Mouse (Mus musculus) neural tube, embryonic 14.5 days (tissue): ENCODE measurements around the gene Spag5. TPM values are rescaled to one million over a fixed set of nuclear protein-coding genes. Genes with fewer than 3 reads are reported as not detected.

Source experiments
- ATAC-seq: fragments of 200-750 bp; cut with Nextera tagmentation; 2 replicates; pipeline ENCODE4 v1.8.0; 2017; ENCODE audit warnings: low read depth, mild to moderate bottlenecking, moderate TSS enrichment, moderate library complexity
- H3K27ac ChIP-seq: fragments of 300-500 bp; sonication (generic); 2 replicates; pipeline ENCODE4 v1.5.1; 2014; ENCODE audit warnings: low read depth, mild to moderate bottlenecking, control low read depth, low read length, moderate library complexity, mixed read lengths
- H3K27me3 ChIP-seq: fragments of 300-500 bp; sonication (generic); 2 replicates; pipeline ENCODE4 v1.6.1; 2014; ENCODE audit warnings: low read length; ENCODE audit not compliant: control insufficient read depth, insufficient read depth
- H3K36me3 ChIP-seq: fragments of 300-500 bp; sonication (generic); 2 replicates; pipeline ENCODE4 v1.6.1; 2014; ENCODE audit warnings: low read length, mixed read lengths; ENCODE audit not compliant: control insufficient read depth, insufficient read depth
- H3K4me1 ChIP-seq: fragments of 300-500 bp; sonication (generic); 2 replicates; pipeline ENCODE4 v1.6.1; 2014; ENCODE audit warnings: low read length; ENCODE audit not compliant: control insufficient read depth, insufficient read depth
- H3K4me2 ChIP-seq: fragments of 300-500 bp; sonication (generic); 2 replicates; pipeline ENCODE4 v1.6.1; 2014; ENCODE audit warnings: mild to moderate bottlenecking, low read depth, low read length, control low read depth
- H3K4me3 ChIP-seq: fragments of 300-500 bp; sonication (generic); 2 replicates; pipeline ENCODE4 v1.5.1; 2014; ENCODE audit warnings: low read depth, low read length, control low read depth, mixed read lengths
- H3K9ac ChIP-seq: fragments of 300-500 bp; sonication (generic); replicated peaks from 2 replicates; pipeline ENCODE4 v1.6.1; 2014; ENCODE audit warnings: low read depth, mild to moderate bottlenecking, control low read depth, low read length, mixed read lengths
- H3K9me3 ChIP-seq: fragments of 300-500 bp; sonication (generic); 2 replicates; pipeline ENCODE4 v1.6.1; 2016; ENCODE audit warnings: low read length; ENCODE audit not compliant: control insufficient read depth
- WGBS: fragments of 180-500 bp; shearing (Covaris S2); extraction: QIAGEN DNeasy Blood & Tissue Kit; methylation state at CpG from one replicate; pipeline ENCODE4 v1.1.7; 2014; 5-methylcytosine and 5-hydroxymethylcytosine counted together
- polyA plus RNA-seq: library from polyadenylated mRNA; unstranded; fragments of >200 nt; fragmentation: Nextera tagmentation; extraction: Ambion mirVana; gene quantifications from 2 replicates; pipeline ENCODE4 v1.2.1, GENCODE M21; 2014

Gene Spag5
- polyA plus RNA-seq, 1 experiment from 2014 or later: 3.4 TPM

DNA sequence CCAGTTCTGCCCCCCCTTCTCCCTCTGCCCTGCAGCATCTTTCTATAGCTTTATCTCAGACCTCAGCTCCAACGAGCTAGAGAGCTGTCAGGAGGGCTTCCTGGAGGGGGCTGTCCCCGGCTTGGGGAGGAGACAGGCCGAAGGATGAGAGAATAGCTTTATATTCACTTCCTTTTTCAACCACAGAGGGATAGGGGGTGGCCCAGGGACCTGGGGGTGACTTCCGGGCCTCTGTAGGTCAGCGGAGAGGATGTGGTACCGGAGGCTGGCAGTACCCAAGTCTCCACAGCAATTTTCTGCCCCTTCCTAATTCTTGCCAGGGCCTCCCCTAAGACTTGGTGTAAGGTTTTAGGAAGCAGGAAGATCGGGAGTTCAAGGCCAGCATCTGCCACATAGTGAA is 44.5 kb downstream of the Spag5 start:
- Histone ChIP-seq H3K9ac (no peak overlapping the region), H3K4me3 (no peak overlapping the region), H3K27ac (no peak overlapping the region), H3K4me1 (peaks cover 12% of the 10 kb centered on the region), H3K9me3 (no peaks in the 10 kb centered on the region), H3K36me3 (peaks cover 7% of the 10 kb centered on the region; the same call in 1 of the 2 replicates), H3K27me3 (no peaks in the 10 kb centered on the region), H3K4me2 (no peak overlapping the region)
- WGBS: 89% methylated on average over 7 of the region's 7 CpGs
- ATAC-seq: no peak

DNA sequence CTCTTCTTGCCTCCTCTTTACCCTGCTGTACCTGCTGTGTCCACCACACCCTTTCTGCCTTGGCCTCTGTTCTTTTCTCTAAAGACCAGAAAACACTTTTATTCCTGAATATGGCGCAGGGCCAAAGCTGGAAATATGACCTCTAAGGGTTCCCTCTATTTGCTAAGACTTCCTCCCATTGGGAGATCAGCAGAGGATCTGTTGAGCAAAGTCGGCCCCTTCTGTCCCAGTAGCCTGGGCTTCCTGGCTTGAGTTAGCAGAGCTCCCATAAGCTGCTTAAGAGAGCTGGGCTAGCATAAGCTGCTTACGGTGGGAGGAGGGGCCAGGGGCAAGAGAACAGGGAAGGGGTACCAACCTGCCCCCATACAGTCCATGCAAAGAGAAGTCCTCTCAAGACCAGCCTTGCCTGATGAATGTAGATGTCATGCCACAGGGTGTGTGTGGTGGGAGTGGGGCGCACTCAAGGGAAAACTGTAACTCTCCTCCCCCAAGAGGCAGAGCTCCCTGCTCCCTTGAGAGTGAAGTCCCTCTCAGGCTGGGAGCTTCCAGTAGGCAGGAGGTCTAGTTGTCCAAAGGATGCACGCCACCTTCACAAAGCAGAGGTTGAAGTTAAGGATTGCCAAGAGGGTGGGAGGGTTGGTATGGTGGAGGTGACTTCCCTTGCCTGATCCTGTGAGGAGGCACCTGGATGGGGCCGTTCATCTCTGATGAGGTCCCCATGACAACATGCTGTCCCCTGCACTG is 45.2 kb downstream of the Spag5 start:
- no peak for ATAC-seq
- WGBS: 90% methylated on average over 6 of the region's 6 CpGs
- peaks cover 7% of the 10 kb centered on the region; the same call in 1 of the 2 replicates for H3K36me3 ChIP-seq
- H3K4me2 ChIP-seq: no peak overlapping the region
- H3K9me3 ChIP-seq: no peaks in the 10 kb centered on the region
- H3K27me3 ChIP-seq: no peaks in the 10 kb centered on the region
- H3K27ac ChIP-seq: no peak overlapping the region
- no peak overlapping the region for H3K9ac ChIP-seq
- H3K4me3 ChIP-seq: no peak overlapping the region
- peaks cover 12% of the 10 kb centered on the region for H3K4me1 ChIP-seq

GRCm38 (mm10) chr11:78347070-78347754 is 45.9 kb downstream of the Spag5 start:
- no peak overlapping the region for H3K4me2 ChIP-seq
- no peaks in the 10 kb centered on the region for H3K9me3 ChIP-seq
- 93% methylated on average over 10 of the region's 10 CpGs for WGBS
- peaks cover 7% of the 10 kb centered on the region; the same call in 1 of the 2 replicates for H3K36me3 ChIP-seq
- no peak overlapping the region for H3K9ac ChIP-seq
- H3K27me3 ChIP-seq: no peaks in the 10 kb centered on the region
- H3K4me1 ChIP-seq: peaks cover 12% of the 10 kb centered on the region
- no peak for ATAC-seq
- H3K4me3 ChIP-seq: no peak overlapping the region
- no peak overlapping the region for H3K27ac ChIP-seq

- 76% methylated on average over 9 of the region's 9 CpGs for WGBS
- Histone ChIP-seq H3K9ac (no peak overlapping the region), H3K9me3 (no peaks in the 10 kb centered on the region), H3K4me3 (no peak overlapping the region), H3K27ac (no peak overlapping the region), H3K4me1 (peaks cover 12% of the 10 kb centered on the region), H3K36me3 (peaks cover 7% of the 10 kb centered on the region; the same call in 1 of the 2 replicates), H3K4me2 (no peak overlapping the region), H3K27me3 (no peaks in the 10 kb centered on the region)
- no peak for ATAC-seq
Measured at GRCm38 (mm10) chr11:78347908-78348307, 46.6 kb downstream of the Spag5 start.

- no peak for ATAC-seq
- Histone ChIP-seq H3K9ac (no peak overlapping the region), H3K4me1 (peaks cover 12% of the 10 kb centered on the region), H3K4me2 (no peak overlapping the region), H3K4me3 (no peak overlapping the region), H3K9me3 (no peaks in the 10 kb centered on the region), H3K27me3 (no peaks in the 10 kb centered on the region), H3K27ac (no peak overlapping the region), H3K36me3 (peaks cover 7% of the 10 kb centered on the region; the same call in 1 of the 2 replicates)
- WGBS: 35% methylated on average over 7 of the region's 7 CpGs
Measured at GRCm38 (mm10) chr11:78348474-78348873, 47.1 kb downstream of the Spag5 start.

DNA sequence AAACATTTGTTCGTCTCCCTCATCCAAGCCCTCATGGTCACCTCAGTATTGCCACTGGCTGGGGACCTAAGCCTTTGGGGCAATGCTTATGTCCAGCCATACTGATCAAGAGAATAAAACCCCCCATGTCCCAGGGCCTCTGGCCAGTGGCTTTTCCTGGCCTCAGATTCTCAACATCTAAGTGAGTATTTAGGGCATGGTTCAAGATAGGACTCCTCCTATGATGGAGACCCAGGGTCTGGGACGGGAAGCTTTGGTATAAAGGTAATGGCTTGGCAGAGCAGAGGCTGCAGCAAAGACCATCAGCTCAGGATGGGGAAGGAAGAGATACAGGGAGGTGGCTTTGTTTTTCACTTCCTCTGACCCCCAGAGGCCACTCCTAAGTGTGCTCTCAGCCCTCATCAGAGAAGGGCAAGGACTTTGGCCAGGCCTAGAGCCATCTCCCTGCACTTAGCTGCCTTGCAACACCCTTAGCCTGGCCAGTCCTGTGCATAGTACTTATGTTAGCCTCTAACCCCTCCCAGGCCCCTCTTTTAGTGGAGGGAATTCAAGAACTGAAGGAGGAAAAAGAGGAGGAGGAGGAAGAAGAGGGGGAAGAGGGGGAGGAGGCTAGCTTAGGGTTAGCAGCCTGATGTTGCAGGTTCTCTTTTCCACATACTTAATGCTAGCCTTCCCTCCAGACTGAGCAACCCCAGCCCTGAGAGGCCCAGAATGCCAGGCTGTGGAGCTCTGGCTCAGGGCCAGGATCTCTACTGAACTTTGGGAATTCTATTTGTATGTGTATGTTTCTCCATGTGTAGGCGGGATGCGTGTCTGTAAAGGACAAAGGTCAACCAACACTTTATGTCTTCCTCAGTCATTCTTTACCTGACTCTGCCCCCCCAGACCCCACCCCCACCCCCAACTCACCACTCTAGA is 48.4 kb downstream of the Spag5 start:
- Histone ChIP-seq H3K4me3 (no peak overlapping the region), H3K4me2 (no peak overlapping the region), H3K4me1 (peaks cover 7% of the 10 kb centered on the region), H3K9ac (no peak overlapping the region), H3K27me3 (no peaks in the 10 kb centered on the region), H3K9me3 (no peaks in the 10 kb centered on the region), H3K27ac (no peak overlapping the region), H3K36me3 (peaks cover 7% of the 10 kb centered on the region; the same call in 1 of the 2 replicates)
- ATAC-seq: no peak
- 81% methylated on average over 4 of the region's 4 CpGs for WGBS

DNA sequence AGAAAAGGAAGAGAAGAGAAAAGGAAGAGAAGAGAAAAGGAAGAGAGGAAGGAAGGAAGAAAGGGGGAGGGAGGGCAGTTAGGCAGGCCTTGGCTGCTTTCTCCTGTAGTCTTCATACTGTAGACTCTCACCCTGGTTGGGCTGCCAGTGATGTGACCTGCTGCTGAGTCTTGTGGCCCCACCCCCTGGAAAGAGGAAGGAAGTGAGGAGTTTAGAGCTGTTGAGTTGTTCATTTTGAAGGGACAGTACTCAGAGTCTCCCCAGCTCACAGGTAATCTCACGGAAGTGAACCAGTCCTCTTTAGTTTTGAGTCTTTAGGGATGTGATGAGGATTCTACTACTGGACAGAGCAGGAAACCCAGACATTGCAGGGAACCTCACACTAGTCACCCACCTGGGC is 51.8 kb downstream of the Spag5 start:
- Histone ChIP-seq H3K4me1 (no peaks in the 10 kb centered on the region), H3K9me3 (no peaks in the 10 kb centered on the region), H3K27ac (no peak overlapping the region), H3K4me2 (no peak overlapping the region), H3K9ac (no peak overlapping the region), H3K4me3 (no peak overlapping the region), H3K27me3 (no peaks in the 10 kb centered on the region), H3K36me3 (peaks cover 6% of the 10 kb centered on the region; the same call in 1 of the 2 replicates)
- WGBS: 89% methylated on average over 1 of the region's 1 CpGs
- no peak for ATAC-seq

- no peak overlapping the region for H3K27ac ChIP-seq
- 86% methylated on average over 6 of the region's 6 CpGs for WGBS
- H3K9ac ChIP-seq: no peak overlapping the region
Measured at GRCm38 (mm10) chr11:78354905-78355304, 53.6 kb downstream of the Spag5 start.

More at GRCm38 (mm10) chr11:78354905-78355304, 53.6 kb downstream of the Spag5 start:
- Histone ChIP-seq H3K4me1 (no peaks in the 10 kb centered on the region), H3K9me3 (no peaks in the 10 kb centered on the region), H3K4me2 (no peak overlapping the region), H3K27me3 (no peaks in the 10 kb centered on the region), H3K36me3 (no peaks in the 10 kb centered on the region), H3K4me3 (no peak overlapping the region)
- ATAC-seq: no peak
